Mouse (Mus musculus) embryonic facial prominence, embryonic 15.5 days (tissue): ENCODE measurements around the gene E2f7. TPM values are rescaled to one million over a fixed set of nuclear protein-coding genes. Genes with fewer than 3 reads are reported as not detected.
A peak's percentile ranks its signal among the peaks of the same experiment; 100 is the strongest.

Experiments
- ATAC-seq: fragments of 200-750 bp; cut with Nextera tagmentation; 2 replicates; pipeline ENCODE4 v1.8.0; 2017; ENCODE audit warnings: low read depth, moderate TSS enrichment; ENCODE audit not compliant: insufficient number of reproducible peaks, low FRiP score, low TSS enrichment
- H3K27ac ChIP-seq: fragments of 300-500 bp; sonication (generic); replicated peaks from 2 replicates; pipeline ENCODE4 v1.5.1; 2015; ENCODE audit warnings: mild to moderate bottlenecking, inconsistent platforms
- H3K27me3 ChIP-seq: fragments of 300-500 bp; sonication (generic); 2 replicates; pipeline ENCODE4 v1.6.1; 2015; ENCODE audit warnings: inconsistent platforms
- H3K36me3 ChIP-seq: fragments of 300-500 bp; sonication (generic); 2 replicates; pipeline ENCODE4 v1.6.1; 2015; ENCODE audit warnings: mild to moderate bottlenecking, inconsistent platforms
- H3K4me1 ChIP-seq: fragments of 300-500 bp; sonication (generic); 2 replicates; pipeline ENCODE4 v1.6.1; 2015; ENCODE audit warnings: inconsistent platforms
- H3K4me2 ChIP-seq: fragments of 300-500 bp; sonication (generic); replicated peaks from 2 replicates; pipeline ENCODE4 v1.6.1; 2015; ENCODE audit warnings: mild to moderate bottlenecking, inconsistent platforms
- H3K4me3 ChIP-seq: fragments of 300-500 bp; sonication (generic); replicated peaks from 2 replicates; pipeline ENCODE4 v1.5.1; 2015; ENCODE audit warnings: mild to moderate bottlenecking, inconsistent platforms
- H3K9ac ChIP-seq: fragments of 300-500 bp; sonication (generic); 2 replicates; pipeline ENCODE4 v1.6.1; 2015; ENCODE audit warnings: inconsistent platforms
- H3K9me3 ChIP-seq: fragments of 300-500 bp; sonication (generic); replicated peaks from 2 replicates; pipeline ENCODE4 v1.6.1; 2016; ENCODE audit warnings: inconsistent platforms
- WGBS: fragments of 180-500 bp; shearing (Covaris S2); methylation state at CpG from one replicate; pipeline ENCODE4 v1.1.7; 2015; 5-methylcytosine and 5-hydroxymethylcytosine counted together
- polyA plus RNA-seq: library from polyadenylated mRNA; unstranded; fragments of >200 nt; fragmentation: Nextera tagmentation; extraction: Ambion mirVana; gene quantifications from 2 replicates; pipeline ENCODE4 v1.2.1, GENCODE M21; 2015

The E2f7 gene
- polyA plus RNA-seq: 22.5 and 28.1 TPM in 2 replicates

GRCm38 (mm10) chr10:110744686-110745639, at the start of gene E2f7:
E2f7 (plus strand) TSS chr10:110745439.
- H3K27ac ChIP-seq: peak within 1 kb of the TSS; percentile 68
- H3K4me3 ChIP-seq: peak within 1 kb of the TSS; percentile 75
- peaks cover 9% of the 10 kb centered on the region; the same call in 1 of the 2 replicates for H3K4me1 ChIP-seq
- peaks cover 17% of the 10 kb centered on the region; the same call in 1 of the 2 replicates for H3K36me3 ChIP-seq
- H3K9me3 ChIP-seq: no peaks in the 10 kb centered on the region
- H3K4me2 ChIP-seq: peak within 1 kb of the TSS; percentile 95
- ATAC-seq: peak; percentile 93
- under 1% methylated on average over 71 of the region's 98 CpGs for WGBS
- no peaks in the 10 kb centered on the region for H3K27me3 ChIP-seq
- peak within 1 kb of the TSS; percentile 60 for H3K9ac ChIP-seq

GRCm38 (mm10) chr10:110701276-110701675, 44.0 kb upstream of the E2f7 start:
- ATAC-seq: no peak
- Histone ChIP-seq H3K4me3 (no peak overlapping the region), H3K4me2 (no peak overlapping the region), H3K9ac (no peak overlapping the region), H3K27me3 (no peaks in the 10 kb centered on the region), H3K27ac (no peak overlapping the region), H3K9me3 (no peaks in the 10 kb centered on the region), H3K36me3 (no peaks in the 10 kb centered on the region), H3K4me1 (no peaks in the 10 kb centered on the region)
- 68% methylated on average over 1 of the region's 1 CpGs for WGBS

GRCm38 (mm10) chr10:110705672-110706071, 39.6 kb upstream of the E2f7 start:
- Histone ChIP-seq H3K27ac (no peak overlapping the region), H3K9me3 (no peaks in the 10 kb centered on the region), H3K36me3 (no peaks in the 10 kb centered on the region), H3K4me2 (no peak overlapping the region), H3K4me1 (no peaks in the 10 kb centered on the region), H3K4me3 (no peak overlapping the region), H3K27me3 (no peaks in the 10 kb centered on the region), H3K9ac (no peak overlapping the region)
- WGBS: 55% methylated on average over 9 of the region's 9 CpGs
- ATAC-seq: no peak

- H3K4me3 ChIP-seq: no peak overlapping the region
- no peaks in the 10 kb centered on the region for H3K27me3 ChIP-seq
- no peaks in the 10 kb centered on the region for H3K9me3 ChIP-seq
- no peaks in the 10 kb centered on the region for H3K4me1 ChIP-seq
- ATAC-seq: no peak
- H3K4me2 ChIP-seq: no peak overlapping the region
- 51% methylated on average over 16 of the region's 16 CpGs for WGBS
- no peak overlapping the region for H3K27ac ChIP-seq
- no peak overlapping the region for H3K9ac ChIP-seq
- H3K36me3 ChIP-seq: no peaks in the 10 kb centered on the region
These were observed 37.7 kb upstream of the E2f7 start for GRCm38 (mm10) chr10:110707390-110708113.

GRCm38 (mm10) chr10:110716887-110717286, 28.4 kb upstream of the E2f7 start:
- H3K4me1 ChIP-seq: no peaks in the 10 kb centered on the region
- no peaks in the 10 kb centered on the region for H3K36me3 ChIP-seq
- no peak overlapping the region for H3K4me2 ChIP-seq
- H3K9ac ChIP-seq: no peak overlapping the region
- H3K27ac ChIP-seq: no peak overlapping the region
- ATAC-seq: peak; percentile 54; the same call in 1 of the 2 replicates
- 70% methylated on average over 10 of the region's 10 CpGs for WGBS
- H3K27me3 ChIP-seq: no peaks in the 10 kb centered on the region
- no peaks in the 10 kb centered on the region for H3K9me3 ChIP-seq
- H3K4me3 ChIP-seq: no peak overlapping the region

GRCm38 (mm10) chr10:110726431-110726830, 18.8 kb upstream of the E2f7 start:
- 76% methylated on average over 15 of the region's 15 CpGs for WGBS
- Histone ChIP-seq H3K9me3 (no peaks in the 10 kb centered on the region), H3K9ac (no peak overlapping the region), H3K36me3 (no peaks in the 10 kb centered on the region), H3K4me1 (no peaks in the 10 kb centered on the region), H3K27ac (no peak overlapping the region), H3K4me2 (no peak overlapping the region), H3K4me3 (no peak overlapping the region), H3K27me3 (no peaks in the 10 kb centered on the region)
- ATAC-seq: no peak

GRCm38 (mm10) chr10:110727816-110728215, 17.4 kb upstream of the E2f7 start:
- no peak overlapping the region for H3K4me2 ChIP-seq
- no peak overlapping the region for H3K4me3 ChIP-seq
- H3K4me1 ChIP-seq: no peaks in the 10 kb centered on the region
- H3K9ac ChIP-seq: no peak overlapping the region
- H3K27ac ChIP-seq: no peak overlapping the region
- H3K36me3 ChIP-seq: no peaks in the 10 kb centered on the region
- no peaks in the 10 kb centered on the region for H3K9me3 ChIP-seq
- no peak for ATAC-seq
- no peaks in the 10 kb centered on the region for H3K27me3 ChIP-seq
- WGBS: 52% methylated on average over 4 of the region's 4 CpGs

GRCm38 (mm10) chr10:110733343-110733742, 11.9 kb upstream of the E2f7 start:
- no peak overlapping the region for H3K27ac ChIP-seq
- no peaks in the 10 kb centered on the region for H3K27me3 ChIP-seq
- no peak for ATAC-seq
- H3K9me3 ChIP-seq: no peaks in the 10 kb centered on the region
- 22% methylated on average over 6 of the region's 6 CpGs for WGBS
- no peaks in the 10 kb centered on the region for H3K36me3 ChIP-seq
- H3K4me2 ChIP-seq: no peak overlapping the region
- no peak overlapping the region for H3K9ac ChIP-seq
- no peak overlapping the region for H3K4me3 ChIP-seq
- H3K4me1 ChIP-seq: no peaks in the 10 kb centered on the region

GRCm38 (mm10) chr10:110743701-110744100, 1.5 kb upstream of the E2f7 start:
- Histone ChIP-seq H3K27me3 (no peaks in the 10 kb centered on the region), H3K9ac (no peak overlapping the region), H3K27ac (no peak overlapping the region), H3K9me3 (no peaks in the 10 kb centered on the region), H3K4me1 (peaks cover 9% of the 10 kb centered on the region; the same call in 1 of the 2 replicates), H3K4me2 (no peak overlapping the region), H3K4me3 (no peak overlapping the region), H3K36me3 (0 out of 2 replicates have a peak, but pooled peaks cover 7% of the 10 kb centered on the region)
- 71% methylated on average over 6 of the region's 6 CpGs for WGBS
- no peak for ATAC-seq

- no peak overlapping the region for H3K27ac ChIP-seq
- H3K4me1 ChIP-seq: peaks cover 9% of the 10 kb centered on the region; the same call in 1 of the 2 replicates
- H3K27me3 ChIP-seq: no peaks in the 10 kb centered on the region
- H3K4me2 ChIP-seq: no peak overlapping the region
- peaks cover 9% of the 10 kb centered on the region; the same call in 1 of the 2 replicates for H3K36me3 ChIP-seq
- no peak overlapping the region for H3K9ac ChIP-seq
- no peaks in the 10 kb centered on the region for H3K9me3 ChIP-seq
- WGBS: 53% methylated on average over 12 of the region's 12 CpGs
- no peak for ATAC-seq
- H3K4me3 ChIP-seq: 0 out of 2 replicates have a peak overlapping the region, but pooled peaks have one; percentile 75
These were observed 1.1 kb upstream of the E2f7 start for GRCm38 (mm10) chr10:110744120-110744519.

GRCm38 (mm10) chr10:110745640-110746032, 397 bp downstream of the E2f7 start:
- Histone ChIP-seq H3K9me3 (no peaks in the 10 kb centered on the region), H3K4me3 (peak overlapping the region; percentile 75), H3K4me2 (peak overlapping the region; percentile 95), H3K4me1 (peaks cover 9% of the 10 kb centered on the region; the same call in 1 of the 2 replicates), H3K36me3 (peaks cover 17% of the 10 kb centered on the region; the same call in 1 of the 2 replicates), H3K27ac (peak overlapping the region; percentile 68), H3K9ac (peak overlapping the region; percentile 60), H3K27me3 (no peaks in the 10 kb centered on the region)
- ATAC-seq: peak; percentile 52; the same call in 1 of the 2 replicates
- WGBS: under 1% methylated on average over 23 of the region's 23 CpGs
